Mouse (Mus musculus) left cerebral cortex, postnatal 10 days (tissue): ENCODE results near the gene Gp9. TPM values are rescaled to one million over a fixed set of nuclear protein-coding genes. Genes with fewer than 3 reads are reported as not detected.
A peak's percentile ranks its signal among the peaks of the same experiment; 100 is the strongest.

Experiments used
- DNase-seq, 2 experiments: peaks; one replicate each; pipeline ENCODE4 v3.0.0; 2021 to 2022; ENCODE audit warnings: low spot score in 2 of 2, mixed read lengths in 1 of 2; ENCODE audit errors: extremely low spot score in 1 of 2
- intact Hi-C: fragments of 180-260 bp; cut with DNase I; formaldehyde crosslinking; loops from one replicate; pipeline ENCODE4 v1.15.1; 2025
- total RNA-seq, 2 experiments: library from RNA; stranded (reverse); gene quantifications; 2 replicates each; pipeline ENCODE4 v1.2.3; 2021

The Gp9 gene
- total RNA-seq = under 1 TPM; 0.41 to 0.55 TPM

DNA sequence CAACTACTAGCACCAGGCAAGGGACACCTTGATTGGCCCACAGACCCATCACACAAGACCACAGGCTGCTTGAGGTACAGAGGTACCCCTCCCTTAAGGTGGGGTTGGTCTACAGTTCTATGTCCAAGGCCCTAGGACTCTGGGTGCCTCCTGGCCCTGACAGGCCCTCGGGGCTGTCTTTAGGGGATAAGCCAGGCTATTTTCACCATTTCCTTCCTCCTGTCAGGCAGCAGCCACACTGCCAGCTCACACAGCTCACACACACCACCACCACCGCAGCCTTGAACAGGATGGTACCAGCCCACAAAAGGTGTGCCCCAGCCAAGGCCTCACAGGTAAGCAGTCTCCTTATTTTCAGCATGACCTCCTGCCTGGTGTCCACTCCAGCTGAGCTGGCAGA is at the start of gene Gp9:
Gene Gp9, plus strand, starts transcription at position 231 of the 400 bp plus-strand sequence.
- intact Hi-C loops = no loop called here
- no peak for DNase-seq

DNA sequence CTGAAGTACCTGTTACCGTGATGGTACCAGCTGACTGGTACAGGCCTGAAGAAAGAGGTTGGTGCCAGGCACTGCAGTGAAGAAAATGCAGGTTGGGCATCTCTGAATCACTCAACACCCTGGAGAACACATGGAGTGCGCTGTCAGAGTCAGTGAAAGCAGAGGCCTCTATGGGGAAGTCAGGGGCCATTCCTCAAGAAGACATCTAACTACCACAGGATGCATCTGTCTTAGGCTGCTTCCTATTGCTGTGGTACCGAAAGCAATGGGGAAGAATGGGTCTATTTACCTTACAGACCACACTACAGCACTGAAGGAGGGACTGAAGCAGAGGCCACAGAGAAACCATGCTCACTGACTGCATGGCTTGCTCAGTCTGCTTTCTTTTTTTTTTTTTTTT is 49.8 kb upstream of the Gp9 start:
- intact Hi-C loops = no loop called here
- no peak for DNase-seq

GRCm38 (mm10) chr6:87730141-87730540 is 47.7 kb upstream of the Gp9 start:
- DNase-seq = no peak
- intact Hi-C loops = no loop called here

DNA sequence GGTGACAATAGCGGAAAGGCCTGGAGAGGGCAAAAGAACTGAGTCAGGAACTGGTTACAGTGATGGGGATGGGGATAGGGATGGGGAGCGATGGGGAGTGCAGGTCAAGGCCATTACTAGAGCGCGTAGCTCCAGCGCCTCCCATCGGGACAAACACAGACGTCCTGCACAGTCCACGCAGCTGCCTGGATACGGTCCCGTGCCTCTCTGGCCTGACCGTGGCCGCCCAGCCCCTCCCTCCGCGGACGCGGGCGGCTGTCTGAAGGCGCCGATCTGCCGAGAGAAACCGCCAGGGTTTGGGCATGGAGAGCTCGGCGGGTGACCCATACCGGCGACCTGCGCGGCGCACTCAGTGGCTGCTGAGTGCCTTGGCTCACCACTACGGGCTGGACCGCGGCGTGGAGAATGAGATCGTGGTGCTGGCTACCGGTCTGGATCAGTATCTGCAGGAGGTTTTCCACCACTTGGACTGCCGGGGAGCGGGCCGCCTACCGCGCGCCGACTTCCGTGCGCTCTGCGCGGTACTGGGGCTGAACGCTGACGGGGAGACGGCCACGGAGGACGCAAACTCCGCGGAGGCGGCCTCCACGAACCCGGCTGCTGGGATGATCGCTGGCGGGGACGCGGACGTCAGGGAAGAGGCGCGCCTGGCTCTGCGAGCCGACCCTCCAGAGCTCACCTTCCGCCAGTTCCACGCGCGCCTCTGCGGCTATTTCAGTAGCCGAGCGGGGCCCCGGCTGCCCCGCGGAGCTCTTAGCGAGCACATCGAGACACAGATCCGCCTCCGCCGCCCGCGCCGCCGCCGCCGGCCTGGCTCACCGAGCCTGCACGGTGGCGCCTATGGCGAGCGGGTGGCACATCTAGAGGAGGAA is 47.0 kb upstream of the Gp9 start, which contains the start of gene Efcc1:
Gene Efcc1, plus strand, starts transcription at position 279 of the 872 bp plus-strand sequence.
- peak in 1 of 2 experiments; percentile 81 for DNase-seq
- intact Hi-C loops = no loop called here

- intact Hi-C loops = no loop called here
- peak in 1 of 2 experiments; percentile 48 for DNase-seq
Measured at GRCm38 (mm10) chr6:87731463-87732095, 46.3 kb upstream of the Gp9 start.

- intact Hi-C loops = no loop called here
- peak in 1 of 2 experiments; percentile 52 for DNase-seq
Measured at GRCm38 (mm10) chr6:87732151-87733011, 45.5 kb upstream of the Gp9 start.

DNA sequence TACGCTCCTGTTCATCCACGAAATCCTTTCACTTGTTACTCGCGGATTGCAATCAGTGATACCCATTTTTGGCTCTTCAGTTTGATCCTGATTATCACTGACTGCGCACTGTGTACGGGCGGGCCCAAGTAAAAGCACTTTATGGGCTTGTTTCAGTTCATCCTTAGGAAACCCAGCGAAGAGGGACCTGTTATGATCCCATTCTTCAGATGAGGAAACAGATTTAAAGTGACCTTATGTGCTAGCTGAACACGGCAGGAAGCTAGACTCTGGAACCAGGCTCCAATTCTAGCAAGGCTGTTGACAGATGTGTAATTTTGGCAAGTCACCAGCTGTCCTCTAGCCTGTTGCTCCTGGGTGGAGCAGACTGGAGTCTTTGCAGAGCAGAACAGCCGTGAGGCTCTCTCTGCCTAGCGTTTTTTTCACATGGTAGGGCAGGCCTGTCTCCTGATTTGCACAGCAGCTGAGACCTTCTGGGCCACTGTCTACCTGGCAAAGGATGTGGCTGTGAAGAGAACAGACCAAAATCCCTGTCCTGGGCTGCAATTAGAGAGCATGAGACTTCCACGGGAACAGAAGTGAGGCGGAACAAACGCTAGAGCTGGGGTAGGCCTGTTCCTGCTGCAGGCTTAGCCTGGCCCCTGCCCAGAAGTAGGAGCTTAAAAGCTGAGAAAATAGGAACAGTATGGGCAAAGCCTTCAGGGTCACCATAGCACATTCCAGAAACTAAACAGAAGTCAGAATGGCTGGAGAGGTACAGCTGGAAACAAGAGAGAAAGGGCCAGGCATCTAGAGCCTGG is 44.5 kb upstream of the Gp9 start:
- DNase-seq = peak in 1 of 2 experiments; percentile 47
- intact Hi-C loops = no loop called here

DNA sequence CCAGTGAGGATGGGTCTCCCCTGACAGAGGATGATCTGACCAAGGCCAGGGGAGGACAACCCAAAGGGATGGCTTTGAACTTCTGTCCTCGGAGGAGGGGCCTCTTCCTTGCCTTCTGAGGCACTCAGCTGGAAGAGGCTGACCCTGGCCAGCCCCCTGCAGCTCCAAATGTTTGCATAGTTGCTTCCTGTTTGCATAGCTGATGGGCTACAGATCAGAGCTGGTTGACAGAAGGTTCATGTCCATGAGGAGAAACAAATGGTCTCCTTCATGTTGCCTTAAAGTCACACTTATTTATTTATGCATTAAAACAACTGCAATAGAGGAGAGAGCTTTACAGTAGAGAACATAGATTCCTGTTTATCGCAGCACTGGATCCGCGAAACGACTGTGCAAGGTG is 43.7 kb upstream of the Gp9 start:
- intact Hi-C loops = no loop called here
- DNase-seq = peak in 1 of 2 experiments; percentile 85

- DNase-seq = no peak
- intact Hi-C loops = no loop called here
Measured at GRCm38 (mm10) chr6:87736923-87737322, 40.9 kb upstream of the Gp9 start.

DNA sequence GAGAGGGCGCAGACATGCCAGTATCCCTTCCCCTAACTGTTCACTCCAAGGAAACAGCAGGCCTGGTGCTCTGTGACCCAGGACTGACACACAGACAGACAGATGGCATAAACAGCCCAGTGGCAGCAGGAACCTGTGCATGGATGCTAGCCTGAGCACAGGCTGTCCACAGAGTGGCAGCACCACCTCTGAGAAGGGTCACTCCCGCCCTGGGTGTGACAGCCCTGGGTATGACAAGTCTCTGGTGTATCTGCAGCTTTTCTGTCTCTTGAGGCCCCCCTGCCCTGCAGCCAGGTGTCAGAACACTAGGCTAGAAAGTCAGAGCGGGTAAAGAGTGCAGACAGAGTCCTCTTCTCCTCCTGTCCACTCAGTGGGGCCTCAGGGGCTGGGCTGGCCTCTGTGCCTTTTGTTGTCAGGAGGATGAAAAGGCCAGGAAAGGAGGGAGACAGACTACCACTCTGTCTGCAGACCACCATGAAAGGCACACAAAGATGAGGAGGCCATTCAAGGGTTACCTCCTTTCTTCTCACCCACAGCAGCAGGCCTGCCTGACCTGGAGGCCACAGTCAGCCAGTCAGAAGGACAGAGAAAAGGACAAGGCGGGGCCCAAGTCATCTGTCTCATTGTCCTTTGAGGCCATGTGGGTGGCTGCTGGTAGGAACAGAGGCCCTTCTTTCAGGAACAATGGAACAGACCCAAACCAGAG is 39.8 kb upstream of the Gp9 start:
- intact Hi-C loops = no loop called here
- no peak for DNase-seq

GRCm38 (mm10) chr6:87739898-87740297 is 38.0 kb upstream of the Gp9 start:
- intact Hi-C loops = no loop called here
- no peak for DNase-seq

- DNase-seq = no peak
- intact Hi-C loops = no loop called here
Measured at GRCm38 (mm10) chr6:87740496-87740895, 37.4 kb upstream of the Gp9 start.

GRCm38 (mm10) chr6:87741978-87742377 is 35.9 kb upstream of the Gp9 start:
- no peak for DNase-seq
- intact Hi-C loops = no loop called here

DNA sequence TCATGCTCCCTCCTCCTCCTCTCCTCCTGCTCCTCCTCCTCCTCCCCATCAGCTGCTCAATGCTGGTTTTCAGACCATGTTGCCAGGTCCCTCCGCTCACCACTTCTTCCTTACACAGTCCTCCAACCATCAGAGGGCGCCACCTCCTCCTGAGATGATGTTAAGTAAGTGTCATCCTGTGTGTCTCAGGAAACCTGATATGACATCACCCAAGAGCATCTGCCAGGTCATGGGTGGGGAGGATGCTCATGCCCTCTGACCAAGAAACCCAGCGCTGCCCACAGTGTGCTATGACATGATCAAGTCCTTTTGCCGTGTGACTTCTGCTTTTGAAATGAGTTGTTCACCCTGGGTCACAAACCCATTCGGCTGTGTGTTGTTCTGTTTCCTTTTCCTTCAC is 35.1 kb upstream of the Gp9 start:
- intact Hi-C loops = no loop called here
- DNase-seq = peak in 1 of 2 experiments; percentile 53

- DNase-seq = no peak
- intact Hi-C loops = no loop called here
Measured at GRCm38 (mm10) chr6:87743281-87743680, 34.6 kb upstream of the Gp9 start.

GRCm38 (mm10) chr6:87744632-87745031 is 33.2 kb upstream of the Gp9 start:
- no peak for DNase-seq
- intact Hi-C loops = no loop called here

DNA sequence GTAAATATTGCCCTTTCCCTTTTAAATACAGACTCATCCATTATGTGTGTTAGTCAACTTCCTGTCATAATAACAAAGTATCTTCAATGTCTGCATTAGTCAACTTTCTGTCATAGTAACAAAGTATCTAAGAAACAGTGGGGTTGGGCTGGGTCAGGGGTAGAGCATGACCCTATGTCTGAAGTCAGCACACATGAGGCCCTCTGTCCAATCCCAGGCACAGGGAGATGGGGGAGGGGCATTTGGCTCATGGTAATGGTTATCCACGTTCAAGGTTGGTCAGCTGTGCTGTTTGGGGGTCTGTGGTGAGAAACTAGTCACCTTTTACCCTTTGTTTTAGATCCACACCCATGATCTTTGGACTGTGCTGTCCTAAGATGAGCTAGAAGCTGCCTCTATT is 32.6 kb upstream of the Gp9 start:
- intact Hi-C loops = no loop called here
- DNase-seq = no peak

- DNase-seq = no peak
- intact Hi-C loops = no loop called here
Measured at GRCm38 (mm10) chr6:87746059-87746458, 31.8 kb upstream of the Gp9 start.
